Mouse (Mus musculus) limb, embryonic 11.5 days (tissue): ENCODE results near the gene Sult4a1. TPM values are rescaled to one million over a fixed set of nuclear protein-coding genes. Genes with fewer than 3 reads are reported as not detected.

ENCODE experiments used
- ATAC-seq: fragments of 200-750 bp; cut with Nextera tagmentation; 2 replicates; pipeline ENCODE4 v1.8.0; 2017; ENCODE audit warnings: low read depth; ENCODE audit not compliant: insufficient number of reproducible peaks, low FRiP score, low TSS enrichment
- DNase-seq: peaks from one replicate; pipeline ENCODE4 v3.0.0-alpha.2; 2015; ENCODE audit warnings: low spot score
- H3K27ac ChIP-seq: fragments of 300-500 bp; sonication (generic); replicated peaks from 2 replicates; pipeline ENCODE4 v1.5.1; 2014; ENCODE audit warnings: low read depth, mild to moderate bottlenecking, low read length
- H3K27me3 ChIP-seq: fragments of 300-500 bp; sonication (generic); 2 replicates; pipeline ENCODE4 v1.6.1; 2014; ENCODE audit warnings: mild to moderate bottlenecking, low read length, mixed read lengths; ENCODE audit not compliant: control insufficient read depth, insufficient read depth
- H3K36me3 ChIP-seq: fragments of 300-500 bp; sonication (generic); 2 replicates; pipeline ENCODE4 v1.6.1; 2014; ENCODE audit warnings: mild to moderate bottlenecking, low read length, moderate library complexity, mixed read lengths; ENCODE audit not compliant: control insufficient read depth, insufficient read depth
- H3K4me1 ChIP-seq: fragments of 300-500 bp; sonication (generic); 2 replicates; pipeline ENCODE4 v1.6.1; 2014; ENCODE audit warnings: low read length, mixed read lengths; ENCODE audit not compliant: control insufficient read depth, insufficient read depth
- H3K4me2 ChIP-seq: fragments of 300-500 bp; sonication (generic); 2 replicates; pipeline ENCODE4 v1.6.1; 2014; ENCODE audit warnings: low read depth, mild to moderate bottlenecking, moderate library complexity; ENCODE audit not compliant: severe bottlenecking
- H3K4me3 ChIP-seq: fragments of 300-500 bp; sonication (generic); 2 replicates; pipeline ENCODE4 v1.5.1; 2014; ENCODE audit warnings: low read depth, low read length
- H3K9ac ChIP-seq: fragments of 300-500 bp; sonication (generic); 2 replicates; pipeline ENCODE4 v1.6.1; 2014; ENCODE audit warnings: mild to moderate bottlenecking, low read length
- H3K9me3 ChIP-seq: fragments of 300-500 bp; sonication (generic); 2 replicates; pipeline ENCODE4 v1.6.1; 2016; ENCODE audit warnings: low read length; ENCODE audit not compliant: control insufficient read depth
- WGBS: fragments of 180-500 bp; shearing (Covaris S2); extraction: QIAGEN DNeasy Blood & Tissue Kit; methylation state at CpG from one replicate; pipeline ENCODE4 v1.1.7; 2014; 5-methylcytosine and 5-hydroxymethylcytosine counted together
- polyA plus RNA-seq: library from polyadenylated mRNA; unstranded; fragments of >200 nt; fragmentation: Nextera tagmentation; extraction: Ambion mirVana; gene quantifications from 2 replicates; pipeline ENCODE4 v1.2.1, GENCODE M21; 2014

Gene Sult4a1
- polyA plus RNA-seq, 1 experiment from 2014 or later = 1.1 TPM

GRCm38 (mm10) chr15:84080069-84080468 is 25.5 kb downstream of the Sult4a1 start:
- Histone ChIP-seq H3K9me3 (no peaks in the 10 kb centered on the region), H3K9ac (no peak overlapping the region), H3K36me3 (no peaks in the 10 kb centered on the region), H3K27me3 (no peaks in the 10 kb centered on the region; the same call in 1 of the 2 replicates), H3K4me1 (no peaks in the 10 kb centered on the region), H3K4me2 (no peak overlapping the region), H3K27ac (no peak overlapping the region), H3K4me3 (no peak overlapping the region)
- DNase-seq = no peak
- 83% methylated on average over 7 of the region's 7 CpGs for WGBS
- no peak for ATAC-seq

GRCm38 (mm10) chr15:84079519-84079918 is 26.0 kb downstream of the Sult4a1 start:
- WGBS = 88% methylated on average over 2 of the region's 2 CpGs
- Histone ChIP-seq H3K9ac (no peak overlapping the region), H3K36me3 (no peaks in the 10 kb centered on the region), H3K27me3 (peaks cover 4% of the 10 kb centered on the region; the same call in 1 of the 2 replicates), H3K9me3 (no peaks in the 10 kb centered on the region), H3K27ac (no peak overlapping the region), H3K4me1 (peaks cover 3% of the 10 kb centered on the region; the same call in 1 of the 2 replicates), H3K4me2 (no peak overlapping the region), H3K4me3 (no peak overlapping the region)
- no peak for DNase-seq
- ATAC-seq = no peak

GRCm38 (mm10) chr15:84078667-84079066 is 26.9 kb downstream of the Sult4a1 start:
- DNase-seq = no peak
- ATAC-seq = no peak
- Histone ChIP-seq H3K36me3 (no peaks in the 10 kb centered on the region), H3K27ac (no peak overlapping the region), H3K9me3 (no peaks in the 10 kb centered on the region), H3K4me2 (no peak overlapping the region), H3K4me1 (peaks cover 3% of the 10 kb centered on the region; the same call in 1 of the 2 replicates), H3K27me3 (peaks cover 7% of the 10 kb centered on the region; the same call in 1 of the 2 replicates), H3K9ac (no peak overlapping the region), H3K4me3 (no peak overlapping the region)
- 84% methylated on average over 13 of the region's 13 CpGs for WGBS

- ATAC-seq (no peak), DNase-seq (no peak)
- Histone ChIP-seq H3K27me3 (peaks cover 9% of the 10 kb centered on the region), H3K4me3 (no peak overlapping the region), H3K27ac (no peak overlapping the region), H3K4me1 (peaks cover 3% of the 10 kb centered on the region; the same call in 1 of the 2 replicates), H3K9ac (no peak overlapping the region), H3K36me3 (no peaks in the 10 kb centered on the region), H3K9me3 (no peaks in the 10 kb centered on the region), H3K4me2 (no peak overlapping the region)
- 68% methylated on average over 17 of the region's 17 CpGs for WGBS
These were observed 28.4 kb downstream of the Sult4a1 start for GRCm38 (mm10) chr15:84077151-84077550.

DNA sequence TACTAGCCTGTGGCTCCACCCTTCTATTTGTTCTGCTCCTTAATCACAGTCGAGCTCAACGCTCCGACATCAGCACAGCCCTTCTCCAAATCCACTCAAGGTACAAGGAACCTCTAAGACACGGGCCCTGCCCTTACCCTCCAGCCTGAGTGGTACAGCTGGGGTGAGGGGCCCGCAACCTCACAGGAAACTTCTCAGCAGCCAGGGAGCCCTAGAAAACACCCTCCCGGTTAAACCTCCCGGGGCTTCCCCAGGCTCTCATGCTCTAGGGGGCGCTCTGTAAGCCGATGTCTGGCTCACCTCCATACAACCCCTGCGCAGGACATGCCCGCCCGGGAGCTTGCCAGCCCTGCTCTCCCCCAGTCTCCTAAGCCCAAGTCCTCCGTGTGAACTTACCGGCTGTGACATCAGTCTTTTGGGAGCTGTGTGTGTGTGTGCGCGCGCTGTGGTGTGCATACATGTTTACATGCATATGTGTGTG is 30.8 kb downstream of the Sult4a1 start:
- H3K4me1 ChIP-seq = peaks cover 3% of the 10 kb centered on the region; the same call in 1 of the 2 replicates
- 22% methylated on average over 17 of the region's 17 CpGs for WGBS
- no peak overlapping the region for H3K4me3 ChIP-seq
- ATAC-seq (no peak), DNase-seq (peak; percentile 43)
- H3K36me3 ChIP-seq = no peaks in the 10 kb centered on the region
- no peak overlapping the region for H3K27ac ChIP-seq
- H3K9ac ChIP-seq = no peak overlapping the region
- H3K9me3 ChIP-seq = no peaks in the 10 kb centered on the region
- no peak overlapping the region for H3K4me2 ChIP-seq
- peaks cover 21% of the 10 kb centered on the region for H3K27me3 ChIP-seq

DNA sequence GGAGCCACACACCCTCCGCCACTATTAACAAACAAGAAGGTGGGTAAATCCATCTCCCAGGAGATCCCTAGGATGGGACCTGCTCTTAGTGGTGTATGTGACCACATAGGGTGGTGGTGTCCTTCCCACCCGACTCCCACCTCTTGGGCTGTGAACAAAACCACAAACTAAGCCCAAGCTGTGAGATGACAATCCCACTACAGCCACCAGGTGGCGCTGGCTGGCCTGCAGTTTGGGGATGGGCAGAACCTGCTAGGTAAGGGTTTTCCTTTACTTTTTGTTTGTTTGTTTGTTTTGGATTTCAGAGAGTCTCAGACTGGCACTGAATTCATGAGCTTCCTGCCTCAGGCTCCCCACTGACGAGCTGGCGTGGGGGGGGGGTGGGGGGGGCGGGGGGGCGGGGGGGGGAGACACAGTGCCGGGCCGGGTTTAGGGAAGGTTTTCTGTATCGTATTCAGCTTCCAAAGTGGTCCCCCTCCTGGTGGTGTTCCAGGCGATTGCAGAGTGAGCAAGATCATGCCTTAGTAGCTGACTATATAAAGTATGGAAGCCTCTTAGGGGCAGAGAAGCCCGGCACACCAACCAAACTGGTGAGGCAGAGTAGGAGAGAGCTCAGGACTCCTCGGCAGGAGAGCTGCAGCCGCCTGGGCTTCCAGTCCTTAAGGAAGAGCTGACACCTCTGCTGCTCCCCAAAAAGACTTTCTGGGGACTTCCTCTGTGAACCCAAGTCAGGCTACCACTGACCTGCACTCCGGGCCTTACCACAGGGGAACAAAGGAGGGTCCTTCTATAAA is 31.4 kb downstream of the Sult4a1 start:
- no peak overlapping the region for H3K4me3 ChIP-seq
- peaks cover 26% of the 10 kb centered on the region for H3K27me3 ChIP-seq
- peak; percentile 89 for DNase-seq
- no peaks in the 10 kb centered on the region for H3K9me3 ChIP-seq
- no peak overlapping the region for H3K9ac ChIP-seq
- H3K27ac ChIP-seq = no peak overlapping the region
- no peak overlapping the region for H3K4me2 ChIP-seq
- peaks cover 3% of the 10 kb centered on the region; the same call in 1 of the 2 replicates for H3K4me1 ChIP-seq
- 11% methylated on average over 13 of the region's 15 CpGs for WGBS
- H3K36me3 ChIP-seq = no peaks in the 10 kb centered on the region
- no peak for ATAC-seq

- Histone ChIP-seq H3K4me2 (no peak overlapping the region), H3K4me3 (no peak overlapping the region), H3K4me1 (peaks cover 3% of the 10 kb centered on the region; the same call in 1 of the 2 replicates), H3K9ac (no peak overlapping the region), H3K27me3 (peaks cover 37% of the 10 kb centered on the region), H3K36me3 (no peaks in the 10 kb centered on the region), H3K27ac (no peak overlapping the region), H3K9me3 (no peaks in the 10 kb centered on the region)
- WGBS = 24% methylated on average over 8 of the region's 8 CpGs
- DNase-seq (no peak), ATAC-seq (no peak)
These were observed 32.5 kb downstream of the Sult4a1 start for GRCm38 (mm10) chr15:84073058-84073457.

GRCm38 (mm10) chr15:84072226-84072625 is 33.3 kb downstream of the Sult4a1 start:
- H3K27ac ChIP-seq = no peak overlapping the region
- no peak overlapping the region for H3K4me2 ChIP-seq
- H3K4me3 ChIP-seq = no peak overlapping the region
- no peaks in the 10 kb centered on the region for H3K9me3 ChIP-seq
- DNase-seq (peak; percentile 86), ATAC-seq (no peak)
- H3K36me3 ChIP-seq = no peaks in the 10 kb centered on the region
- peaks cover 3% of the 10 kb centered on the region; the same call in 1 of the 2 replicates for H3K4me1 ChIP-seq
- 38% methylated on average over 7 of the region's 7 CpGs for WGBS
- H3K9ac ChIP-seq = no peak overlapping the region
- peaks cover 40% of the 10 kb centered on the region for H3K27me3 ChIP-seq
